Mouse (Mus musculus): ENCODE results near the gene Tunar. TPM values are rescaled to one million over a fixed set of nuclear protein-coding genes. Genes with fewer than 3 reads are reported as not detected.

The Tunar gene
- not detected in 4 replicates for total RNA-seq (2023; ENCODE audit: inconsistent age)

GRCm38 (mm10) chr12:105333570-105333969, at the start of gene Tunar:
Tunar (plus strand) TSS chr12:105333870.

Other genes starting within 250 kb of the Tunar start
- gene Tcl1b2, start 187.9 kb upstream of the Tunar start, total RNA-seq (2023; ENCODE audit: inconsistent age) = not detected in 4 replicates
- gene Tcl1b1, start 174.2 kb upstream of the Tunar start, total RNA-seq (2023; ENCODE audit: inconsistent age) = not detected in 4 replicates
- gene Tcl1b5, start 157.5 kb upstream of the Tunar start, total RNA-seq (2023; ENCODE audit: inconsistent age) = not detected in 4 replicates
- gene Tcl1b3, start 142.8 kb upstream of the Tunar start, total RNA-seq (2023; ENCODE audit: inconsistent age) = not detected in 4 replicates
- not detected in 4 replicates for gene Tcl1b4, start 131.9 kb upstream of the Tunar start, total RNA-seq (2023; ENCODE audit: inconsistent age)
- gene Tcl1, start 111.1 kb upstream of the Tunar start, total RNA-seq (2023; ENCODE audit: inconsistent age) = not detected in 4 replicates
- not detected in 4 replicates for gene D430019H16Rik, start 120.0 kb downstream of the Tunar start, total RNA-seq (2023; ENCODE audit: inconsistent age)
- gene Bdkrb2, start 229.4 kb downstream of the Tunar start, total RNA-seq (2023; ENCODE audit: inconsistent age) = not detected in 4 replicates